Mouse (Mus musculus): ENCODE results near the gene Baiap2l1.

- TF ChIP-seq CTCF (IDR thresholded peaks at IDR 0.05; ENCODE audit: low read depth): no peak
- no peak for TF ChIP-seq EP300 (IDR thresholded peaks at IDR 0.05; ENCODE audit: low read depth)
Observed at GRCm38 (mm10) chr5:144360346-144360745, 2.4 kb upstream of the Baiap2l1 start.

Measured in heart, postnatal 0 days (tissue).